ENCODE assay signal across 18 mouse cellular contexts in genomic region chr16:87752482-87752881, GRCm38 (mm10). TPM values are rescaled to one million over a fixed set of nuclear protein-coding genes. Genes with fewer than 3 reads are reported as not detected.
DNase-seq lines count a peak whose midpoint lies in the region; ATAC-seq and TF ChIP-seq lines count a peak whose summit lies in the region.
"Had no signal": no experiment of that assay in that cellular context is flagged by ENCODE, and none has a peak within 500 bp of the region (broad histone marks: within the 10 kb centered on the region; RNA-seq: fewer than 3 reads in every experiment).

No protein-coding gene starts in this region.

- H3K9me3 ChIP-seq in hindbrain, postnatal 0 days (ENCODE audit: low read length), result no peaks in the 10 kb centered on the region
- H3K9me3 ChIP-seq in hindbrain, embryonic 12.5 days (replicated peaks), result no peaks in the 10 kb centered on the region
- no peaks in the 10 kb centered on the region for H3K9me3 ChIP-seq in limb, embryonic 13.5 days
- H3K9me3 ChIP-seq: embryonic facial prominence, embryonic 12.5 days; heart, embryonic 10.5 days; limb, embryonic 12.5 days; neural tube, embryonic 13.5 days had no signal

- H3K4me1 ChIP-seq in hindbrain, postnatal 0 days (ENCODE audit: insufficient read depth, low read length), result no peaks in the 10 kb centered on the region
- H3K4me1 ChIP-seq in hindbrain, embryonic 12.5 days, result no peaks in the 10 kb centered on the region
- no peaks in the 10 kb centered on the region for H3K4me1 ChIP-seq in lung, adult 2 months (ENCODE audit: control insufficient read depth, insufficient read depth, low read length)
- 0 out of 2 replicates have a peak, but pooled peaks cover 6% of the 10 kb centered on the region for H3K4me1 ChIP-seq in limb, embryonic 13.5 days
- H3K4me1 ChIP-seq: embryonic facial prominence, embryonic 12.5 days; heart, embryonic 10.5 days; limb, embryonic 12.5 days; neural tube, embryonic 13.5 days had no signal

- TF ChIP-seq POLR2A in lung, adult 2 months (IDR thresholded peaks at IDR 0.05; ENCODE audit: borderline replicate concordance, extremely low read depth, low read depth, low read length), result no peak

- no peaks in the 10 kb centered on the region for H3K27me3 ChIP-seq in hindbrain, postnatal 0 days (ENCODE audit: insufficient read depth, low read length)
- no peaks in the 10 kb centered on the region for H3K27me3 ChIP-seq in hindbrain, embryonic 12.5 days
- no peaks in the 10 kb centered on the region for H3K27me3 ChIP-seq in limb, embryonic 13.5 days
- H3K27me3 ChIP-seq: embryonic facial prominence, embryonic 12.5 days; limb, embryonic 12.5 days; neural tube, embryonic 13.5 days had no signal

- no peak overlapping the region for H3K9ac ChIP-seq in hindbrain, postnatal 0 days (replicated peaks; ENCODE audit: low read length)
- H3K9ac ChIP-seq in hindbrain, embryonic 12.5 days, result no peak overlapping the region
- H3K9ac ChIP-seq in limb, embryonic 13.5 days, result 0 out of 2 replicates have a peak overlapping the region, but pooled peaks have one; percentile 8
- H3K9ac ChIP-seq: embryonic facial prominence, embryonic 12.5 days; limb, embryonic 12.5 days; neural tube, embryonic 13.5 days had no signal

- no peaks in the 10 kb centered on the region for H3K36me3 ChIP-seq in hindbrain, postnatal 0 days (ENCODE audit: insufficient read depth, low read length)
- no peaks in the 10 kb centered on the region for H3K36me3 ChIP-seq in hindbrain, embryonic 12.5 days
- H3K36me3 ChIP-seq in limb, embryonic 13.5 days, result no peaks in the 10 kb centered on the region
- H3K36me3 ChIP-seq: embryonic facial prominence, embryonic 12.5 days; heart, embryonic 10.5 days; limb, embryonic 12.5 days; neural tube, embryonic 13.5 days had no signal

- 0 out of 2 replicates have a peak, but pooled peaks have one; percentile 32 for ATAC-seq in hindbrain, postnatal 0 days
- no peak for ATAC-seq in hindbrain, embryonic 12.5 days (ENCODE audit: low FRiP score)
- no peak for ATAC-seq in limb, embryonic 13.5 days (ENCODE audit: low FRiP score, low read depth)
- ATAC-seq: CD4-positive, CD25-positive, alpha-beta regulatory T cell, adult 4 months had no signal

- WGBS in hindbrain, postnatal 0 days, result 39% methylated on average over 13 of the region's 13 CpGs
- 68% methylated on average over 13 of the region's 13 CpGs for WGBS in hindbrain, embryonic 12.5 days
- 67% methylated on average over 13 of the region's 13 CpGs for WGBS in lung, adult 2 months
- WGBS in limb, embryonic 13.5 days, result 56% methylated on average over 13 of the region's 13 CpGs

- DNase-seq in adrenal gland, postnatal 14 days, result peak; percentile 17
- no peak for DNase-seq in adrenal gland, adult 8-10 months
- DNase-seq in hindbrain, postnatal 0 days (ENCODE audit: low spot score), result peak; percentile 49
- DNase-seq in lung, postnatal 10 days, result peak; percentile 37
- no peak for DNase-seq in lung, adult 2 months
- DNase-seq in urinary bladder, adult 2 months (ENCODE audit: low spot score), result no peak
- DNase-seq: adrenal gland, adult 2 months; cerebellum, adult 11-12 months; gastrocnemius, postnatal 36 days; kidney, adult 8-10 months; right cerebral cortex, postnatal 25 days had no signal

- TF ChIP-seq CTCF in hindbrain, postnatal 0 days (IDR thresholded peaks at IDR 0.05; ENCODE audit: low read depth), result no peak
- no peak for TF ChIP-seq CTCF in lung, adult 2 months (IDR thresholded peaks at IDR 0.05; ENCODE audit: insufficient read depth, low read length)

- H3K27ac ChIP-seq in hindbrain, postnatal 0 days, result no peak overlapping the region
- no peak overlapping the region for H3K27ac ChIP-seq in hindbrain, embryonic 12.5 days
- H3K27ac ChIP-seq in limb, embryonic 13.5 days, result no peak overlapping the region
- H3K27ac ChIP-seq: embryonic facial prominence, embryonic 12.5 days; heart, embryonic 10.5 days; limb, embryonic 12.5 days; neural tube, embryonic 13.5 days had no signal

- 0 out of 2 replicates have a peak overlapping the region, but pooled peaks have one; percentile 18 for H3K4me2 ChIP-seq in hindbrain, postnatal 0 days (ENCODE audit: low read depth, low read length)
- no peak overlapping the region for H3K4me2 ChIP-seq in hindbrain, embryonic 12.5 days (replicated peaks)
- H3K4me2 ChIP-seq in limb, embryonic 13.5 days (replicated peaks), result no peak overlapping the region
- H3K4me2 ChIP-seq: embryonic facial prominence, embryonic 12.5 days; limb, embryonic 12.5 days; neural tube, embryonic 13.5 days had no signal

- H3K4me3 ChIP-seq in hindbrain, postnatal 0 days (ENCODE audit: low read length), result no peak overlapping the region
- H3K4me3 ChIP-seq in hindbrain, embryonic 12.5 days, result no peak overlapping the region
- H3K4me3 ChIP-seq in lung, adult 2 months (replicated peaks; ENCODE audit: extremely low read depth, low read depth, low read length), result no peak overlapping the region
- no peak overlapping the region for H3K4me3 ChIP-seq in limb, embryonic 13.5 days
- H3K4me3 ChIP-seq: embryonic facial prominence, embryonic 12.5 days; heart, embryonic 10.5 days; limb, embryonic 12.5 days; neural tube, embryonic 13.5 days had no signal

RNA-seq across cellular contexts. Expression of gene Bach1, which starts 53.7 kb away (rescaled TPM):
- total RNA-seq in adrenal gland, postnatal 14 days (2021), result 21.5 and 23.5 TPM in 2 replicates
- 10 to 100 TPM; 17.6 to 32.1 (median 19.1) TPM for total RNA-seq in adrenal gland, adult 8-10 months (2022)
- total RNA-seq in hindbrain, postnatal 0 days (2014; rRNA removed), result 34.2 and 44.5 TPM in 2 replicates
- 12.3 and 13.1 TPM in 2 replicates for polyA plus RNA-seq in hindbrain, postnatal 0 days (2015; fragmentation: Nextera tagmentation; extraction: Ambion mirVana)
- 26.2 and 26.3 TPM in 2 replicates for polyA plus RNA-seq in hindbrain, embryonic 12.5 days (2016; fragmentation: Nextera tagmentation; extraction: Ambion mirVana)
- 16.2 and 19.3 TPM in 2 replicates for polyA plus RNA-seq in lung, adult 2 months (2012; rRNA removed)
- 18.6 and 19.7 TPM in 2 replicates for polyA plus RNA-seq in limb, embryonic 13.5 days (2015; fragmentation: Nextera tagmentation; extraction: Ambion mirVana)
- polyA plus RNA-seq in urinary bladder, adult 2 months (2012; rRNA removed), result 6.8 and 8.9 TPM in 2 replicates

Comparison
In these comparisons a context has a peak if more than half of its experiments do, and no peak if none do; other contexts are left out.
1. DNase-seq: peak in adrenal gland, postnatal 14 days (single experiment), hindbrain, postnatal 0 days (single experiment) and lung, postnatal 10 days (single experiment); none in adrenal gland, adult 8-10 months (single experiment), lung, adult 2 months (single experiment) and urinary bladder, adult 2 months (single experiment).